Mouse (Mus musculus) lung, postnatal 0 days (tissue): ENCODE data around the gene Wwtr1. TPM values are rescaled to one million over a fixed set of nuclear protein-coding genes. Genes with fewer than 3 reads are reported as not detected.

Source experiments
- ATAC-seq: fragments of 200-750 bp; cut with Nextera tagmentation; 2 replicates; pipeline ENCODE4 v1.8.0; 2017; ENCODE audit warnings: moderate library complexity
- DNase-seq: peaks from one replicate; pipeline ENCODE4 v3.0.0-alpha.2; 2016; ENCODE audit warnings: low spot score
- H3K27ac ChIP-seq: fragments of 300-500 bp; sonication (generic); 2 replicates; pipeline ENCODE4 v1.5.1; 2014; ENCODE audit warnings: antibody characterized with exemption, mild to moderate bottlenecking, low read length, mixed read lengths
- H3K27me3 ChIP-seq: fragments of 300-500 bp; sonication (generic); replicated peaks from 2 replicates; pipeline ENCODE4 v1.6.1; 2014; ENCODE audit warnings: low read length, mixed read lengths; ENCODE audit not compliant: insufficient read depth
- H3K36me3 ChIP-seq: fragments of 300-500 bp; sonication (generic); 2 replicates; pipeline ENCODE4 v1.6.1; 2014; ENCODE audit warnings: low read length, mixed read lengths; ENCODE audit not compliant: insufficient read depth
- H3K4me1 ChIP-seq: fragments of 300-500 bp; sonication (generic); 2 replicates; pipeline ENCODE4 v1.6.1; 2014; ENCODE audit warnings: antibody characterized with exemption, low read depth, low read length, mixed read lengths; ENCODE audit not compliant: insufficient read depth
- H3K4me2 ChIP-seq: fragments of 300-500 bp; sonication (generic); replicated peaks from 2 replicates; pipeline ENCODE4 v1.6.1; 2014; ENCODE audit warnings: low read depth, mild to moderate bottlenecking, low read length, moderate library complexity, mixed read lengths
- H3K4me3 ChIP-seq: fragments of 300-500 bp; sonication (generic); 2 replicates; pipeline ENCODE4 v1.5.1; 2014; ENCODE audit warnings: low read depth, low read length
- H3K9ac ChIP-seq: fragments of 300-500 bp; sonication (generic); replicated peaks from 2 replicates; pipeline ENCODE4 v1.6.1; 2014; ENCODE audit warnings: low read depth, mild to moderate bottlenecking
- H3K9me3 ChIP-seq: fragments of 300-500 bp; sonication (generic); 2 replicates; pipeline ENCODE4 v1.6.1; 2016; ENCODE audit warnings: low read length, mixed read lengths
- CTCF ChIP-seq: IDR thresholded peaks from 2 replicates; pipeline ENCODE4 v1.5.1; 2016; ENCODE audit warnings: antibody characterized with exemption, mild to moderate bottlenecking
- EP300 ChIP-seq: IDR thresholded peaks from 2 replicates; pipeline ENCODE4 v1.6.1; 2016; ENCODE audit warnings: antibody characterized with exemption, mild to moderate bottlenecking, control low read depth
- WGBS: fragments of 180-500 bp; shearing (Covaris S2); extraction: QIAGEN DNeasy Blood & Tissue Kit; methylation state at CpG from one replicate; pipeline ENCODE4 v1.1.7; 2014; 5-methylcytosine and 5-hydroxymethylcytosine counted together
- polyA plus RNA-seq: library from polyadenylated mRNA; unstranded; fragments of >200 nt; fragmentation: Nextera tagmentation; extraction: Ambion mirVana; gene quantifications from 2 replicates; pipeline ENCODE4 v1.2.1, GENCODE M21; 2015

The Wwtr1 gene
- polyA plus RNA-seq, 1 experiment from 2014 or later = 53.6 TPM

- H3K9me3 ChIP-seq = no peaks in the 10 kb centered on the region
- no peaks in the 10 kb centered on the region for H3K36me3 ChIP-seq
- DNase-seq (no peak), ATAC-seq (no peak)
- no peak overlapping the region for H3K9ac ChIP-seq
- no peak overlapping the region for H3K4me3 ChIP-seq
- WGBS = 34% methylated on average over 1 of the region's 1 CpGs
- no peak overlapping the region for H3K4me2 ChIP-seq
- TF ChIP-seq CTCF (peak; percentile 48), EP300 (no peak)
- H3K27ac ChIP-seq = no peak overlapping the region
- H3K4me1 ChIP-seq = 0 out of 2 replicates have a peak, but pooled peaks cover 3% of the 10 kb centered on the region
- H3K27me3 ChIP-seq = no peaks in the 10 kb centered on the region
Measured at GRCm38 (mm10) chr3:57447889-57448288, 127.8 kb downstream of the Wwtr1 start.

GRCm38 (mm10) chr3:57445706-57446105 lies 130.0 kb downstream of the Wwtr1 start:
- Histone ChIP-seq H3K36me3 (no peaks in the 10 kb centered on the region), H3K4me1 (0 out of 2 replicates have a peak, but pooled peaks cover 3% of the 10 kb centered on the region), H3K4me3 (no peak overlapping the region), H3K27ac (no peak overlapping the region), H3K27me3 (no peaks in the 10 kb centered on the region), H3K4me2 (no peak overlapping the region), H3K9me3 (no peaks in the 10 kb centered on the region), H3K9ac (no peak overlapping the region)
- ATAC-seq (peak; percentile 21; the same call in 1 of the 2 replicates), DNase-seq (peak; percentile 53)
- 20% methylated on average over 3 of the region's 3 CpGs for WGBS
- TF ChIP-seq EP300 = no peak
- TF ChIP-seq CTCF = no peak

DNA sequence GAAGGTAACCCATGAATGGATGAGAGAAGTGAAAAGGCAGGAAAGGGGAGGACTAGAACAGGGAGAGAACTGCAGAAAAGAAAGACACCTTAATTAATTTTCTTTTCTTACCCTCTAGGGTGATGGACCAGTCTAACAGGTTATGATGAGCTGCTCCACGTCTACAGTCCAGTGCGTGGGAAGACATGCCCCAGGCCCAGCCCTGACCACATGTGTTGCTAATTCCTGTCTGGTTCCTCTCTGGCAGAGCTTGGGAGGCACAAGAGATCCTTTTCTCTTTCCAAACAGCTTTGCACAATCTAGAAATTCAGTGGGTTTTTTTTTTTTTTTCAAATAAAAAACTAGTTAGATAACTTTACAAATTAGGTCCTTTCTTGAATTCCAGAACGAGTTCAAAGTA lies 134.8 kb downstream of the Wwtr1 start:
- ATAC-seq = no peak
- H3K4me3 ChIP-seq = no peak overlapping the region
- no peaks in the 10 kb centered on the region for H3K9me3 ChIP-seq
- no peaks in the 10 kb centered on the region for H3K4me1 ChIP-seq
- no peak overlapping the region for H3K27ac ChIP-seq
- WGBS = 25% methylated on average over 3 of the region's 3 CpGs
- no peak for TF ChIP-seq CTCF
- no peak for TF ChIP-seq EP300
- no peaks in the 10 kb centered on the region for H3K36me3 ChIP-seq
- no peaks in the 10 kb centered on the region for H3K27me3 ChIP-seq
- no peak overlapping the region for H3K4me2 ChIP-seq
- no peak overlapping the region for H3K9ac ChIP-seq
- DNase-seq = no peak

DNA sequence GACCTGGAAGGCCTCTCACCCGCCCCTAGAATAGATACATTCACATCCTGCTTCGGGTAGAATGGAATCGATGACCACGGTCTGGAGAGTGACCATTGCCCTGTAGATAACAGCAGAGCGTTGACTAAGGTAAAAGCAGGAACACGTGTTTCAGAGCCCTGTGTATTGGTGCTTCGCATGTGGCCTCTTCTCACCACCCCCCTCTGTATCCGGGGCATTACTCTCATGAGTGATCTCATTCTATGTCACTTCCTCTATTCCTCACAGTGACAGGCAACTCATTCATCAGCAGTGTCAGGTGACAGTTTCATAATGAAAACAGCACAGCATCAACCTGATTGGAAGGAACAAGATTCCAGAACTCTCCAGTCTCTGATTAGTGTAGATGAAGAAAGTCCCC lies 140.3 kb downstream of the Wwtr1 start:
- H3K27me3 ChIP-seq = no peaks in the 10 kb centered on the region
- H3K4me2 ChIP-seq = no peak overlapping the region
- DNase-seq = no peak
- H3K4me3 ChIP-seq = no peak overlapping the region
- WGBS = 56% methylated on average over 8 of the region's 8 CpGs
- H3K27ac ChIP-seq = no peak overlapping the region
- H3K36me3 ChIP-seq = no peaks in the 10 kb centered on the region
- TF ChIP-seq EP300 = no peak
- TF ChIP-seq CTCF = no peak
- ATAC-seq = no peak
- H3K9me3 ChIP-seq = no peaks in the 10 kb centered on the region
- H3K9ac ChIP-seq = no peak overlapping the region
- H3K4me1 ChIP-seq = no peaks in the 10 kb centered on the region

GRCm38 (mm10) chr3:57431706-57432105 lies 144.0 kb downstream of the Wwtr1 start:
- Histone ChIP-seq H3K4me1 (no peaks in the 10 kb centered on the region), H3K27ac (no peak overlapping the region), H3K4me2 (no peak overlapping the region), H3K27me3 (no peaks in the 10 kb centered on the region), H3K4me3 (no peak overlapping the region), H3K36me3 (no peaks in the 10 kb centered on the region), H3K9me3 (no peaks in the 10 kb centered on the region), H3K9ac (no peak overlapping the region)
- ATAC-seq = no peak
- DNase-seq = no peak
- TF ChIP-seq EP300 (no peak), CTCF (no peak)
- 59% methylated on average over 3 of the region's 3 CpGs for WGBS

GRCm38 (mm10) chr3:57429486-57429885 lies 146.2 kb downstream of the Wwtr1 start:
- TF ChIP-seq EP300 (no peak), CTCF (peak; percentile 68)
- Histone ChIP-seq H3K27me3 (no peaks in the 10 kb centered on the region), H3K36me3 (no peaks in the 10 kb centered on the region), H3K9ac (no peak overlapping the region), H3K9me3 (no peaks in the 10 kb centered on the region), H3K4me2 (no peak overlapping the region), H3K27ac (no peak overlapping the region), H3K4me3 (no peak overlapping the region), H3K4me1 (no peaks in the 10 kb centered on the region)
- DNase-seq (peak; percentile 35), ATAC-seq (peak; percentile 38; the same call in 1 of the 2 replicates)
- 40% methylated on average over 4 of the region's 4 CpGs for WGBS
